Mouse (Mus musculus): ENCODE results near the gene Vamp1. TPM values are rescaled to one million over a fixed set of nuclear protein-coding genes. Genes with fewer than 3 reads are reported as not detected.

Vamp1 gene
- total and polyA plus RNA-seq, 3 experiments: 1.9 to 4.6 (median 3.1) TPM

- TF ChIP-seq SMC3 (IDR thresholded peaks at IDR 0.05; ENCODE audit: low read depth, low read length) (no peak), GABPA (IDR thresholded peaks at IDR 0.05; ENCODE audit: insufficient replicate concordance, low read depth, low read length) (no peak), MAZ (IDR thresholded peaks at IDR 0.05; ENCODE audit: low read depth, low read length) (no peak)
Measured at GRCm38 (mm10) chr6:125260006-125260555, 44.7 kb downstream of the Vamp1 start (continued).

DNA sequence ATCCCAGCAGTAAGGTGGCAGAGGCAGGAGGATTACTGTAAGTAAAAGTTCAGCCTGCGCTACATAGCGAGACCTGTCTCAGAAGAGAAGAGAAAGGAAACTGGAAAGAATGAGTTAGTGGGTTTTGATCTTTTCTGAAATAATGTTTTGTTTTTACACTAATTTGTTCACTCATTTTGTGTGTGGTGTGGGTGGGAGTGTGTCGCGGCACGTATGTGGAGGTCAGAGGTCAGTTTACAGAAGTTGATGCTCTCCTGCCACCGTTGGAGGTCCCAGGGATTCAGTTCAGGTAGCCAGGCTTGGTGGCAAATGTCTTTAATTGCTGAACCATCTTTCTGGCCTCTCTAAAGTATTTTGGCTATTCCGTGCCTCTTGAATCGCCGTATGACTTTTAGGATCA, 48.9 kb downstream of the Vamp1 start:
- Histone ChIP-seq H3K9ac (ENCODE audit: insufficient read depth, low read depth) (no peak overlapping the region), H3K4me2 (ENCODE audit: insufficient read depth, low read depth, poor library complexity, severe bottlenecking) (no peak overlapping the region), H3K36me3 (replicated peaks in 1 of 2; ENCODE audit: control insufficient read depth in 1 of 2, insufficient read depth in 1 of 2, low read length in 1 of 2) (no peaks in the 10 kb centered on the region), H3K79me2 (replicated peaks; ENCODE audit: control insufficient read depth, extremely low read depth, insufficient read depth, poor library complexity, severe bottlenecking) (no peaks in the 10 kb centered on the region), H3K9me3 (replicated peaks; ENCODE audit: low read length) (peaks cover 4% of the 10 kb centered on the region), H3K27me3 (replicated peaks) (peaks cover 6% of the 10 kb centered on the region), H3K4me3 (replicated peaks in 1 of 3; ENCODE audit: low read depth in 2 of 3, low read length in 2 of 3, poor library complexity in 1 of 3) (no peak overlapping the region), H3K4me1 (ENCODE audit: control insufficient read depth in 1 of 2, insufficient read depth in 2 of 2) (peaks cover 0 to 2% of the 10 kb centered on the region in 2 experiments; a peak in 1 of 4 replicates), H3K27ac (ENCODE audit: insufficient read depth, low read depth) (no peak overlapping the region)
- TF ChIP-seq NRF1 (IDR thresholded peaks at IDR 0.05; ENCODE audit: low read depth, low read length) (no peak), POLR2A (IDR thresholded peaks at IDR 0.05; ENCODE audit: low read depth, low read length) (no peak), MAFK (IDR thresholded peaks at IDR 0.05; ENCODE audit: insufficient replicate concordance, low read length) (no peak), KAT2A (IDR thresholded peaks at IDR 0.05; ENCODE audit: insufficient replicate concordance, low read length) (no peak), ZKSCAN1 (IDR thresholded peaks at IDR 0.05; ENCODE audit: borderline replicate concordance, low read depth, low read length) (no peak), EP300 (IDR thresholded peaks at IDR 0.05; ENCODE audit: low read length) (no peak), MAZ (IDR thresholded peaks at IDR 0.05; ENCODE audit: low read depth, low read length) (no peak), MYC (IDR thresholded peaks at IDR 0.05; ENCODE audit: low read depth, low read length) (no peak), NELFE (IDR thresholded peaks at IDR 0.05; ENCODE audit: low read depth, low read length) (no peak), TBP (conservative IDR thresholded peaks at IDR 0.05; ENCODE audit: low read depth, low read length) (no peak)
- in situ Hi-C loops (cut with MboI; ENCODE audit: low pct_ligation_motif_present, low pct_unique_long_range_greater_than_20kb, low sequenced_read_pairs) (no loop called here), dilution Hi-C loops (cut with MboI; ENCODE audit: extremely low pct_ligation_motif_present, extremely low pct_unique_long_range_greater_than_20kb, low sequenced_read_pairs) (no loop called here)
- DNase-seq (ENCODE audit: extremely low read depth): no peak

GRCm38 (mm10) chr6:125265239-125265638, 49.9 kb downstream of the Vamp1 start:
- in situ Hi-C loops (cut with MboI; ENCODE audit: low pct_ligation_motif_present, low pct_unique_long_range_greater_than_20kb, low sequenced_read_pairs): no loop called here
- Histone ChIP-seq H3K9ac (ENCODE audit: insufficient read depth, low read depth) (no peak overlapping the region), H3K79me2 (replicated peaks; ENCODE audit: control insufficient read depth, extremely low read depth, insufficient read depth, poor library complexity, severe bottlenecking) (no peaks in the 10 kb centered on the region), H3K4me3 (replicated peaks in 1 of 3; ENCODE audit: low read depth in 2 of 3, low read length in 2 of 3, poor library complexity in 1 of 3) (no peak overlapping the region), H3K4me1 (ENCODE audit: control insufficient read depth in 1 of 2, insufficient read depth in 2 of 2) (peaks cover 0 to 2% of the 10 kb centered on the region in 2 experiments; a peak in 1 of 4 replicates), H3K4me2 (ENCODE audit: insufficient read depth, low read depth, poor library complexity, severe bottlenecking) (no peak overlapping the region), H3K9me3 (replicated peaks; ENCODE audit: low read length) (peaks cover 4% of the 10 kb centered on the region), H3K27ac (ENCODE audit: insufficient read depth, low read depth) (no peak overlapping the region), H3K36me3 (replicated peaks in 1 of 2; ENCODE audit: control insufficient read depth in 1 of 2, insufficient read depth in 1 of 2, low read length in 1 of 2) (no peaks in the 10 kb centered on the region), H3K27me3 (replicated peaks) (peaks cover 8% of the 10 kb centered on the region)
- TF ChIP-seq POLR2A (IDR thresholded peaks at IDR 0.05; ENCODE audit: low read depth, low read length): no peak
- TF ChIP-seq CHD2 (IDR thresholded peaks at IDR 0.05; ENCODE audit: low read length): no peak
- TF ChIP-seq JUN (IDR thresholded peaks at IDR 0.05; ENCODE audit: insufficient read depth, low read depth, low read length): no peak
- TF ChIP-seq MAFK (IDR thresholded peaks at IDR 0.05; ENCODE audit: insufficient replicate concordance, low read length): no peak
- TF ChIP-seq ZNF384 (IDR thresholded peaks at IDR 0.05; ENCODE audit: low read depth, low read length): no peak
- no peak for TF ChIP-seq JUND (conservative IDR thresholded peaks at IDR 0.05; ENCODE audit: low read depth, low read length)
- TF ChIP-seq RAD21 (IDR thresholded peaks at IDR 0.05; ENCODE audit: low read depth, low read length): no peak
- no peak for TF ChIP-seq GABPA (IDR thresholded peaks at IDR 0.05; ENCODE audit: insufficient replicate concordance, low read depth, low read length)
- no peak for TF ChIP-seq POLR2AphosphoS2 (IDR thresholded peaks at IDR 0.05; ENCODE audit: low read depth, low read length)
- no peak for TF ChIP-seq MXI1 (IDR thresholded peaks at IDR 0.05; ENCODE audit: low read depth, low read length)
- no peak for TF ChIP-seq ZC3H11A (IDR thresholded peaks at IDR 0.05; ENCODE audit: low read depth, low read length)
- dilution Hi-C loops (cut with MboI; ENCODE audit: extremely low pct_ligation_motif_present, extremely low pct_unique_long_range_greater_than_20kb, low sequenced_read_pairs): no loop called here
- DNase-seq (ENCODE audit: extremely low read depth): no peak

Data from CH12.LX (cell line).